Mouse (Mus musculus) heart, postnatal 14 days (tissue): Measurements from ENCODE around the gene Bcl2l12. TPM values are rescaled to one million over a fixed set of nuclear protein-coding genes. Genes with fewer than 3 reads are reported as not detected.

Source experiments
- DNase-seq, 2 experiments: peaks; one replicate each; pipeline ENCODE4 v3.0.0; 2021 to 2022
- intact Hi-C: fragments of 180-260 bp; cut with DNase I; formaldehyde crosslinking; loops from one replicate; pipeline ENCODE4 v1.15.1; 2025
- microRNA-seq, 2 experiments: library from miRNA; unstranded; fragments of <30 nt; microRNA quantifications; one replicate each; pipeline ENCODE4 v1.2.0; 2021 to 2022
- total RNA-seq, 2 experiments: library from RNA; stranded (reverse); gene quantifications; 2 replicates each; pipeline ENCODE4 v1.2.3; 2021

Gene Bcl2l12
- total RNA-seq, 2 experiments from 2014 or later: 10.4 to 12.3 TPM

- intact Hi-C loops: no loop called here
- DNase-seq: no peak
These were observed 35.7 kb downstream of the Bcl2l12 start for GRCm38 (mm10) chr7:44962831-44963230.

DNA sequence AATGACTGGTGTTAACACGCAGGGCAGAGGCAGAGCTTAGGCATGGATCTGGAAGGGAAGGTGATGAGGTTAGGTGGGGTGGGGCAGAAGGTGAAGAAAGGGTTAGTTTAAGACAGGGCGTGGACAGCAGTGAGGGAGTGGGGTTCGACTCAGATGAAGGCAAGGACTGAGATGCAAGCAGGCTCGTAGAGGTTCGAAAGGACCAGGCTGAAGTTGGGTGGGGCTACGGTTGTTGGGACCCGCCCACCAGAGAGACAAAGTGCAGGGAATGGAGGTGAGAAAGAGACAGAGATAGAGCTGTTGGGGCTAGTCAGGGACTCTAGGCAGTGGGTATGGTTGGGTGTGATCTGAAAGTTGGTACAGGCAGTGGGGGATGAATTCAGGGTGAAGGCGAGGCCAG is 36.2 kb downstream of the Bcl2l12 start:
- intact Hi-C loops: no loop called here
- no peak for DNase-seq

GRCm38 (mm10) chr7:44960512-44960910 is 38.0 kb downstream of the Bcl2l12 start:
- intact Hi-C loops: no loop called here
- no peak for DNase-seq

DNA sequence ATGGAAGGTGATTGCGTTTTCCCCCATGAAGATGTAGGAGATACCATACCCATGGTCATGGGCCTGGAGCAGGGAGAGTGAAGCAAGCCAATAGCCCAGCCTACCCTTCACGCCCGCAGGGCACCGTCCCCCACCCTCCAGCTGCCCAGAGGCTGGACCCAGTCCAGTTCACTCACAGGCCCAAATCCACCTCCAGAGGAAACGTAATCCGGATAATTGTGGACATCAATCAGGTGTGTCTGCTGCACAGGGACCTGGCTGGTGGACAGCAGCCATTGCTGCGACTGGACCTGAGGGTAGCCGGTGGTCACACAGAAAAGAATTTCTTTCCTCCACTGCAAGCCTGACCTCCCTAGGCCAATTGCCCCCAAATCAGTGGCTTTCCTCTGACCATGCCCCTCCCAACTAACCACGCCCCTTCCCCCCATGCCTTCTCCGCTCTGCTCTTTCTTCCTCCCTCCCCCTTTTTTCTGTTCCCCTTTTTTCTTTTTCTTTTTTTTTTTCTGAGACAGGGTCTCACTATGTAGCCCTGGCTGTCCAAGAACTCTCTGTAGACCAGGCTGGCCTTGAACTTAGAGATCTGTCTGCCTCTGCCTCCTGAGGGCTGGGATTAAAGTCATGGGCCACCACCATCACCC is 38.5 kb downstream of the Bcl2l12 start:
- intact Hi-C loops: loop anchor here (5.0 to 10.0 kb wide), 2 partner anchors 38 to 235 kb away; no protein-coding TSS in a partner anchor
- DNase-seq: no peak

- intact Hi-C loops: loop anchor here (5.0 to 10.0 kb wide), 2 partner anchors 37 to 234 kb away; no protein-coding TSS in a partner anchor
- no peak for DNase-seq
These were observed 39.2 kb downstream of the Bcl2l12 start for GRCm38 (mm10) chr7:44959281-44959680.

DNA sequence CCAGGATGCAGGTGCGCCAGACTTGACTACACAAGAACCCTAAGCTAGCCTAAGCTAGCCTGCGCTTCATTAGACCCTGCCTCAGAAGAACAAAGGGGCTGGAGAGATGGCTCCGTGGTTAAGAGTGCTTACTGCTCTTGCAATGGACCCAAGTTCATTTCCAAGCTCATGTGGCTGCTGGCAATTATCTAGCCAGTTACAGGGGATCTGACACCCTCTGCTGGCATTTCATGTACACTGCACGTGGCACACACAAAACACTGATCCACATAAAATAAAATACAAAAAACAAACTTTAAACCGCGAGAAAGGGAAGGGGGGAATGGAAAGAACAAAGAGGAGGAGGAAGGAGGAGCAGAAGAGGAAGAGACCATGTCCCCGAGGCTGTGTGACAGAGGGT is 40.3 kb downstream of the Bcl2l12 start:
- intact Hi-C loops: loop anchor here (5.0 to 10.0 kb wide), 2 partner anchors 36 to 233 kb away; no protein-coding TSS in a partner anchor
- peak; percentile 39 to 63 for DNase-seq

DNA sequence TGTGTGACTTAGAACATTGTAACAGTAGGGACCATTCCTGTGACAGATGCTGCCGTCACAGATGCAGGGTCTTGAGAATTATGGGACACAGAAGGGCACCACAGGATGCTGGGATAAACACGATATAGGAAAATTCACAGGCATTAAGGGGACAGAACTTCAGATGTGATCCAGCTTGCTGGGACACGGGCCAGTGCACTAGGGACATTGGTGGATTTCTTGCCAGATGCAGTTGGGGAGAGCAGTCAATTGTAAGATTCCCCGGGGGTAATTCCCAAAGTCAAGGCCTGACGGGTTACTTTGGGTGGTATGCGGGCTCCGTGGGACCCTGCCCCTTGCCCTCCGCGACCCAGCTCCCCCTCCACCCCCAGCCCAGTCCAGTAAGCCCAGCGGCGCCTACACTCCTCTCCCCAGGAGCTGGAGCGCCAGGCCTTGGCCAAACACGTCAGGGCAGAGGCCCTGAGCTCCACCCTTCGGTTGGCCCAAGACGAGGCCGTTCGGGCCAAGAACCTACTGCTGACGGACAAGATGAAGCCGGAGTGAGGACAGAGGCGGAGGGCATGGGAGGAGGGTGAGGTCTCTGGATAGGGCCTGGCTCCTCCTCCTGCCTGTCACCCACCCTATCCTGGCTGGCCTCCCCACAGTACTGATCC is 41.2 kb downstream of the Bcl2l12 start:
- intact Hi-C loops: loop anchor here (5.0 to 10.0 kb wide), 2 partner anchors 35 to 233 kb away; no protein-coding TSS in a partner anchor
- DNase-seq: peak; percentile 65 to 71

GRCm38 (mm10) chr7:44956266-44956665 is 42.2 kb downstream of the Bcl2l12 start:
- no peak for DNase-seq
- intact Hi-C loops: loop anchor here (5.0 to 10.0 kb wide), 2 partner anchors 34 to 231 kb away; no protein-coding TSS in a partner anchor

GRCm38 (mm10) chr7:44955628-44956027 is 42.9 kb downstream of the Bcl2l12 start:
- intact Hi-C loops: loop anchor here (5.0 to 10.0 kb wide), 2 partner anchors 33 to 231 kb away; no protein-coding TSS in a partner anchor
- no peak for DNase-seq

DNA sequence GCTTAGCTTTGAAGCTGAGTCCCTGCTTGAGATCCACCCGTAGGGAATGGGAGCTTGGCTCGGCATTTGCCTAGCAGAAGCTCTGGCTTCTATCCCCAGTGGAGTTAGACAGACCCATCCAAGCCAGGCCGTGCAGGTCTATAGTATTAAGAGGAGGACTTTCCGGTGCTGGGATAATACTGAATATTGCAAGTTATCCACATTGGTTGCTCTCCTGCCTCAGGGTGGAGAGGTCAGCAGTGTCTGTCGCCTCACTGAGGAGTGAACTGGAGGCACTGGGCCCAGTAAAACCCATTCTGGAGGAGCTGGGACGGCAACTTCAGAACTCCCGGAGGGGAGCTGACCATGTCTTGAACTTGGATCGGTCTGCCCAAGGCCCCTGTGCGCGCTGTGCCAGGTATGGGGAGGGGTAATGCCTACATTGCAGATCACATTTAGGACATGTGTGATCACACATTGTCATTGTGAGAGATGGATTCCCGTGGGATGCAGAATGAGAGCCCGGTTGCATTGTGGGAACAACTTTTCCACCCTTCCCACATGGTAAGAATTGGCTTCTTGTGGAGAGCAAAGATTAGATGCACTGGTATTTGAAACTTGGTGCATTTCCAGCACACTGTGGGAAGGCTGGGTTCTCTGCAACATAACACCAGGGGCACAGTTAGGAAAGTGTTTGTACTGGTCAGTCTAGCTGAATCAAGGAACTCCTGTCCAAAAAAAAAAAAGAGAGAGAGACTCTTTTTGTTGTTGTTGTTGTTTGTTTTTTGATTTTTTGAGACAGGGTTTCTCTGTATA is 44.2 kb downstream of the Bcl2l12 start:
- intact Hi-C loops: loop anchor here (5.0 to 10.0 kb wide), 2 partner anchors 57 to 229 kb away; partner anchors contain the start of gene Fuz
- DNase-seq: peak in 1 of 2 experiments; percentile 1

GRCm38 (mm10) chr7:44953561-44953960 is 45.0 kb downstream of the Bcl2l12 start:
- intact Hi-C loops: loop anchor here (5.0 to 10.0 kb wide), 2 partner anchors 56 to 229 kb away; partner anchors contain the start of gene Fuz
- no peak for DNase-seq

GRCm38 (mm10) chr7:44952611-44953306 is 45.8 kb downstream of the Bcl2l12 start:
- intact Hi-C loops: loop anchor here (5.0 to 10.0 kb wide), 2 partner anchors 55 to 228 kb away; partner anchors contain the start of gene Fuz
- DNase-seq: peak; percentile 88 to 90

GRCm38 (mm10) chr7:44951960-44952359 is 46.6 kb downstream of the Bcl2l12 start:
- intact Hi-C loops: loop anchor here (2.0 to 10.0 kb wide), 3 partner anchors 21 to 227 kb away; partner anchors contain the start of gene Fuz
- DNase-seq: peak; percentile 70 to 71

- intact Hi-C loops: loop anchor here (2.0 to 10.0 kb wide), 3 partner anchors 19 to 225 kb away; partner anchors contain the start of gene Fuz
- DNase-seq: no peak
These were observed 48.6 kb downstream of the Bcl2l12 start for GRCm38 (mm10) chr7:44949922-44950321.

GRCm38 (mm10) chr7:44942904-44943303 is 55.6 kb downstream of the Bcl2l12 start, which contains the start of gene Tsks:
Gene Tsks, plus strand, starts transcription at chr7:44943204.
- intact Hi-C loops: no loop called here
- DNase-seq: no peak

Small RNA genes within 50 kb of the gene (microRNA-seq; reads per million reads assigned to microRNA genes)
- gene Mir7054: 1.2 to 1.6 reads per million in 2 experiments

Other genes starting within 250 kb of the Bcl2l12 start
- gene Zfp473, start 247.7 kb downstream of the Bcl2l12 start, total RNA-seq: under 1 TPM; 0.14 to 0.15 TPM
- gene Nup62, start 182.6 kb downstream of the Bcl2l12 start, total RNA-seq: 10 to 100 TPM; 31.6 to 33.3 TPM
- 1 to 10 TPM in 1 of 2 experiments, under 1 TPM in 1; 0.72 to 1.1 TPM for gene Il4i1, start 182.3 kb downstream of the Bcl2l12 start, total RNA-seq
- gene Atf5, start 182.1 kb downstream of the Bcl2l12 start, total RNA-seq: 10 to 100 TPM; 52.4 to 57.4 TPM
- 10 to 100 TPM; 61.1 to 63.3 TPM for gene Akt1s1, start 149.7 kb downstream of the Bcl2l12 start, total RNA-seq
- 10 to 100 TPM; 41.0 to 42.8 TPM for gene Tbc1d17, start 149.6 kb downstream of the Bcl2l12 start, total RNA-seq
- 10 to 100 TPM; 17.6 to 18.8 TPM for gene Pnkp, start 141.6 kb downstream of the Bcl2l12 start, total RNA-seq
- gene Ptov1, start 128.9 kb downstream of the Bcl2l12 start, total RNA-seq: 100 to 1,000 TPM; 149 to 160 TPM
- 10 to 100 TPM; 60.3 to 68.6 TPM for gene Med25, start 106.0 kb downstream of the Bcl2l12 start, total RNA-seq
- gene Fuz, start 102.6 kb downstream of the Bcl2l12 start, total RNA-seq: 10 to 100 TPM in 1 of 2 experiments, 1 to 10 TPM in 1; 9.0 to 18.1 TPM
- gene Ap2a1, start 69.2 kb downstream of the Bcl2l12 start, total RNA-seq: 10 to 100 TPM; 74.5 to 82.2 TPM
- gene Tsks, start 55.5 kb downstream of the Bcl2l12 start, total RNA-seq: not detected
- 1 to 10 TPM; 3.1 to 3.5 TPM for gene Cpt1c, start 23.9 kb downstream of the Bcl2l12 start, total RNA-seq
- 100 to 1,000 TPM; 119 to 128 TPM for gene Prmt1, start 12.1 kb downstream of the Bcl2l12 start, total RNA-seq
- gene Irf3, start 1.1 kb downstream of the Bcl2l12 start, total RNA-seq: 10 to 100 TPM; 36.5 to 40.2 TPM
- gene Scaf1, start 17.7 kb upstream of the Bcl2l12 start, total RNA-seq: 10 to 100 TPM; 53.8 to 56.1 TPM
- gene Rras, start 19.2 kb upstream of the Bcl2l12 start, total RNA-seq: 10 to 100 TPM; 60.7 to 62.8 TPM
- gene Prr12, start 54.2 kb upstream of the Bcl2l12 start, total RNA-seq: 10 to 100 TPM; 27.2 to 28.3 TPM
- gene Nosip, start 63.7 kb upstream of the Bcl2l12 start, total RNA-seq: 10 to 100 TPM; 27.7 to 33.7 TPM
- 10 to 100 TPM; 11.1 to 11.4 TPM for gene Prrg2, start 64.0 kb upstream of the Bcl2l12 start, total RNA-seq
- gene Rcn3, start 93.5 kb upstream of the Bcl2l12 start, total RNA-seq: 10 to 100 TPM; 46.0 to 53.7 TPM
- gene Fcgrt, start 105.1 kb upstream of the Bcl2l12 start, total RNA-seq: 10 to 100 TPM; 72.0 to 76.7 TPM
- 100 to 1,000 TPM; 582 to 636 TPM for gene Rps11, start 125.7 kb upstream of the Bcl2l12 start, total RNA-seq
- 100 to 1,000 TPM; 573 to 686 TPM for gene Rpl13a, start 130.0 kb upstream of the Bcl2l12 start, total RNA-seq
- under 1 TPM in 1 of 2 experiments, not detected in 1; 0.45 TPM for gene Gm45713, start 137.5 kb upstream of the Bcl2l12 start, total RNA-seq
- gene Flt3l, start 137.7 kb upstream of the Bcl2l12 start, total RNA-seq: 1 to 10 TPM; 4.3 to 5.8 TPM
- 10 to 100 TPM; 27.7 to 31.2 TPM for gene Pih1d1, start 155.6 kb upstream of the Bcl2l12 start, total RNA-seq
- 10 to 100 TPM; 20.3 to 27.3 TPM for gene Aldh16a1, start 155.9 kb upstream of the Bcl2l12 start, total RNA-seq
- 10 to 100 TPM in 1 of 2 experiments, 1 to 10 TPM in 1; 8.1 to 11.5 TPM for gene Slc17a7, start 165.2 kb upstream of the Bcl2l12 start, total RNA-seq
- not detected for gene Gfy, start 180.9 kb upstream of the Bcl2l12 start, total RNA-seq
- not detected for gene Pth2, start 182.3 kb upstream of the Bcl2l12 start, total RNA-seq
- not detected for gene Ccdc155, start 206.2 kb upstream of the Bcl2l12 start, total RNA-seq
- gene Dkkl1, start 213.4 kb upstream of the Bcl2l12 start, total RNA-seq: not detected
- gene Tead2, start 217.0 kb upstream of the Bcl2l12 start, total RNA-seq: 10 to 100 TPM; 10.1 to 14.4 TPM
- 1 to 10 TPM; 3.8 to 5.5 TPM for gene Cd37, start 240.4 kb upstream of the Bcl2l12 start, total RNA-seq
- gene Slc6a16, start 242.4 kb upstream of the Bcl2l12 start, total RNA-seq: not detected